Mouse (Mus musculus): ENCODE results near the gene Batf3. TPM values are rescaled to one million over a fixed set of nuclear protein-coding genes. Genes with fewer than 3 reads are reported as not detected.
A peak's percentile ranks its signal among the peaks of the same experiment; 100 is the strongest.

The Batf3 gene
- polyA plus RNA-seq, 1 experiment from 2014 or later = 1.6 TPM

DNA sequence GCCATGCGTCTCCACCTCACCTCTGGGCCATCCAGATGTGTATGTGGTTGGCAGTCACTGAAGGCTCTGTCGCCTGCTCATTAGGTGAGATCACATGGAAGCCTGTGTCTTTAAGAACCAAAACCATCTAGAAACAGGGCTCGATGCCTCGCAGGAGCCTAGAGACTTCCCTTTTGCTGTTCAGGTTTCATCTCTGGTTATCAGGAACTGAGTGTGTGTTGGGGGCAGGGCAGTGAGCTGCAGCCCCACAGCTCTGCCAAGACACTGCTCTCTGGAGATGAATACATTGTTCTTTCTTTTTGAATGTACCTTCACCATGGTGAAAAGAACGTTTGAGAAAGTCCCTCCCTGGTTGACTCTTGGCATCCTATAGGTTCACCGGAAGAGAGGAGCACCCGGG lies 17.2 kb downstream of the Batf3 start:
- no peak overlapping the region for H3K27ac ChIP-seq (ENCODE audit: low read length)
- no peak for ATAC-seq
- H3K36me3 ChIP-seq (ENCODE audit: control insufficient read depth, insufficient read depth, low read length) = no peaks in the 10 kb centered on the region
- H3K4me2 ChIP-seq (ENCODE audit: low read length) = no peak overlapping the region
- 83% methylated on average over 7 of the region's 7 CpGs for WGBS
- H3K4me3 ChIP-seq (ENCODE audit: low read depth, low read length) = no peak overlapping the region
- no peak overlapping the region for H3K9ac ChIP-seq (ENCODE audit: low read depth, low read length)
- H3K9me3 ChIP-seq (replicated peaks; ENCODE audit: control insufficient read depth, low read length, poor library complexity, severe bottlenecking) = no peaks in the 10 kb centered on the region
- H3K27me3 ChIP-seq (ENCODE audit: control insufficient read depth, insufficient read depth, low read depth, low read length) = no peaks in the 10 kb centered on the region
- no peaks in the 10 kb centered on the region for H3K4me1 ChIP-seq (ENCODE audit: control insufficient read depth, insufficient read depth, low read length)

DNA sequence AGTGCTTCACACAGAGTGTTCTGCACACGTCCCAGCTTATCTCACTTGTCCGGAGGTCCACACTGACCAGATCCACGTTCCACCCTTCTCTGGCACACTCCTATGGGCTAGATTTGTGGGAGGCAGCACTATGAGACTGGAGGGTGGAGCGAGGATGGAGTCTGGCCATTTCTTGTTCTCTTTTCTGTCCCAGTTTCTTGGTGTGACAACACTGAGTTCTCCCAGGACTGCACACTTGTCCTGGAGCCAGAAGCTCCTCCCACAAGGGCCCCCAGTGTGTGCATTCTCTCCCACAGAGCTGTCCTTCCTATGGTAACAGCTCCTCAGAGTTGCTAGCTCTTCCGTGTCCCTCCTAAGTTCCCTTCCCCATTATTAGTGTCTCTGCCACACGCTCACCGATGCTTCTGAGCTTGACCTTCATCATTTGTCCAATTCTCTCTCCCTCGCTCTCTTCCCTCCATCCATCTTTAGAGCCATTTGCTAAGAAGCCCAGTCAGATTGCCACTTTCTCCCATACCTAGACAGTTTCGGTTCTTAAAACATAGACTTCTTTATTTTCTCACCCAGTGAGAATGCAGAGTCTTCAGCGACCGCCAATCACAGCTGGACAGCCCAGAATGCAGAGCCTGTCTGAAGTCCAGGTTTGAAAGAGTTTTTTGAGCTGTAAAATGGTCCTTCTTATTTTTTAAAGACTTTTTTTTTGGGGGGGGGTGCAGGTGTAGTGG lies 18.0 kb downstream of the Batf3 start:
- Histone ChIP-seq H3K9me3 (replicated peaks; ENCODE audit: control insufficient read depth, low read length, poor library complexity, severe bottlenecking) (no peaks in the 10 kb centered on the region), H3K36me3 (ENCODE audit: control insufficient read depth, insufficient read depth, low read length) (no peaks in the 10 kb centered on the region), H3K4me2 (ENCODE audit: low read length) (no peak overlapping the region), H3K4me1 (ENCODE audit: control insufficient read depth, insufficient read depth, low read length) (no peaks in the 10 kb centered on the region), H3K4me3 (ENCODE audit: low read depth, low read length) (no peak overlapping the region), H3K9ac (ENCODE audit: low read depth, low read length) (no peak overlapping the region), H3K27ac (ENCODE audit: low read length) (no peak overlapping the region), H3K27me3 (ENCODE audit: control insufficient read depth, insufficient read depth, low read depth, low read length) (no peaks in the 10 kb centered on the region)
- WGBS = 75% methylated on average over 11 of the region's 11 CpGs
- ATAC-seq = peak; percentile 17; the same call in 1 of the 2 replicates

DNA sequence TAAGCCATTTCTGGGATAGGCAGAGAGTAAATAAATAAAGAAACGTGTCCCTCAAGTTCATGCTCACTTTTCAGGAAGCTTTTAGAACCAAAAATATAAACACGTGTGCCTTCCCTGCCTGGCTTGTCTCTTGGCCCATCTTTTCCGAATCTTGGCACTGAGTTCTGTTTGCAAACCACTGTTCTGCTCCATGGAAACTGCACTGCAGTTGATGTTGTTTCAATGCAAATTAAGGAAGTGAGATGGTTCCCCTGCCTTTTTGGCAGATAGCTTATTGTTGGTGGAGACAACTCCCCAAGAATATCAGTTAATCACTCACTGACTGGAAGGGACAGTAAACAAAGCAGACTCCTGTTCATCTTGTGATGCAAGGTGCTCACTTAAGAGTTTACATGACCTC lies 25.1 kb downstream of the Batf3 start:
- WGBS = 70% methylated on average over 3 of the region's 3 CpGs
- Histone ChIP-seq H3K27ac (ENCODE audit: low read length) (no peak overlapping the region), H3K4me1 (ENCODE audit: control insufficient read depth, insufficient read depth, low read length) (no peaks in the 10 kb centered on the region), H3K36me3 (ENCODE audit: control insufficient read depth, insufficient read depth, low read length) (no peaks in the 10 kb centered on the region), H3K27me3 (ENCODE audit: control insufficient read depth, insufficient read depth, low read depth, low read length) (no peaks in the 10 kb centered on the region; the same call in 1 of the 2 replicates), H3K9ac (ENCODE audit: low read depth, low read length) (no peak overlapping the region), H3K4me2 (ENCODE audit: low read length) (no peak overlapping the region), H3K4me3 (ENCODE audit: low read depth, low read length) (no peak overlapping the region), H3K9me3 (replicated peaks; ENCODE audit: control insufficient read depth, low read length, poor library complexity, severe bottlenecking) (no peaks in the 10 kb centered on the region)
- ATAC-seq = no peak

DNA sequence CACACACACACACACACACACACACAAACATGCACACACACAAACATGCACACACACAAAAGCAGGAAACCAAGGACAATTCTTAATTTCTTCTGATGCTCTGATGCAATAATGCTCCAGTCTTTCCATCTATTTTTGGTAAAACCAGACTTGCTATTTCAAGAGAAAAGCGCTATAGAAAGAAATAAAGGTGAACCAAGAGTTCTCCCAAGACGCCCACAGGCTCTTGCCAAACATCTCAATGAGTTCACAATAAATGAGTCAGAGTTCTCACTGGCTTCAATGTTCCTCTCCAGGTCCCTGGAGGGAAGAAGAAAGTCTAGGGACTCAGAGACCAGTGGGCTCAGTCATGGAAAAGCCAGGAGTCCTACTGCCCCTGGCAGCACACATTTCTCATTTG lies 26.0 kb downstream of the Batf3 start:
- Histone ChIP-seq H3K4me3 (ENCODE audit: low read depth, low read length) (no peak overlapping the region), H3K27ac (ENCODE audit: low read length) (no peak overlapping the region), H3K36me3 (ENCODE audit: control insufficient read depth, insufficient read depth, low read length) (no peaks in the 10 kb centered on the region), H3K9me3 (replicated peaks; ENCODE audit: control insufficient read depth, low read length, poor library complexity, severe bottlenecking) (no peaks in the 10 kb centered on the region), H3K4me1 (ENCODE audit: control insufficient read depth, insufficient read depth, low read length) (no peaks in the 10 kb centered on the region), H3K4me2 (ENCODE audit: low read length) (no peak overlapping the region), H3K9ac (ENCODE audit: low read depth, low read length) (no peak overlapping the region), H3K27me3 (ENCODE audit: control insufficient read depth, insufficient read depth, low read depth, low read length) (no peaks in the 10 kb centered on the region; the same call in 1 of the 2 replicates)
- WGBS = 85% methylated on average over 2 of the region's 2 CpGs
- ATAC-seq = no peak

DNA sequence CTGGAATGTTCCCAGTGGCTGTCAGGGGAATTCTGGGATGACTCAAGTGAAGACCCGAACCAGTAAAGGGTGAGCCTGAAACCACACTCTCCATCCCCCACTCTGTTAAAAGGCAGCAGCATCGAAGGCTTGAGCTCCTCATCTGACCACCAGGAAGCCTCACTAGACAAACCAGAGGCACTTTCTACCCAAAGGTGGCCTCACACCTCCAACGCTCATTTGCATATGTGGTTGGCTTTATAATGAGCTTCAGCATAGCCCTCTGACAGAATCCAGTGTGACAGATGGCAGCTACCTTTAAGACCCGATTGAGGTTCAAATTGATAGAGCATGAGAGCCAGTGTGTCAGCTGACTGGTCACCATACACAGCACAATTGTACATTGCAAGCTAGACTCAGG lies 26.6 kb downstream of the Batf3 start:
- Histone ChIP-seq H3K9me3 (replicated peaks; ENCODE audit: control insufficient read depth, low read length, poor library complexity, severe bottlenecking) (no peaks in the 10 kb centered on the region), H3K4me3 (ENCODE audit: low read depth, low read length) (no peak overlapping the region), H3K27me3 (ENCODE audit: control insufficient read depth, insufficient read depth, low read depth, low read length) (no peaks in the 10 kb centered on the region; the same call in 1 of the 2 replicates), H3K9ac (ENCODE audit: low read depth, low read length) (no peak overlapping the region), H3K4me2 (ENCODE audit: low read length) (no peak overlapping the region), H3K27ac (ENCODE audit: low read length) (no peak overlapping the region), H3K4me1 (ENCODE audit: control insufficient read depth, insufficient read depth, low read length) (no peaks in the 10 kb centered on the region), H3K36me3 (ENCODE audit: control insufficient read depth, insufficient read depth, low read length) (no peaks in the 10 kb centered on the region)
- WGBS = 67% methylated on average over 4 of the region's 4 CpGs
- no peak for ATAC-seq

DNA sequence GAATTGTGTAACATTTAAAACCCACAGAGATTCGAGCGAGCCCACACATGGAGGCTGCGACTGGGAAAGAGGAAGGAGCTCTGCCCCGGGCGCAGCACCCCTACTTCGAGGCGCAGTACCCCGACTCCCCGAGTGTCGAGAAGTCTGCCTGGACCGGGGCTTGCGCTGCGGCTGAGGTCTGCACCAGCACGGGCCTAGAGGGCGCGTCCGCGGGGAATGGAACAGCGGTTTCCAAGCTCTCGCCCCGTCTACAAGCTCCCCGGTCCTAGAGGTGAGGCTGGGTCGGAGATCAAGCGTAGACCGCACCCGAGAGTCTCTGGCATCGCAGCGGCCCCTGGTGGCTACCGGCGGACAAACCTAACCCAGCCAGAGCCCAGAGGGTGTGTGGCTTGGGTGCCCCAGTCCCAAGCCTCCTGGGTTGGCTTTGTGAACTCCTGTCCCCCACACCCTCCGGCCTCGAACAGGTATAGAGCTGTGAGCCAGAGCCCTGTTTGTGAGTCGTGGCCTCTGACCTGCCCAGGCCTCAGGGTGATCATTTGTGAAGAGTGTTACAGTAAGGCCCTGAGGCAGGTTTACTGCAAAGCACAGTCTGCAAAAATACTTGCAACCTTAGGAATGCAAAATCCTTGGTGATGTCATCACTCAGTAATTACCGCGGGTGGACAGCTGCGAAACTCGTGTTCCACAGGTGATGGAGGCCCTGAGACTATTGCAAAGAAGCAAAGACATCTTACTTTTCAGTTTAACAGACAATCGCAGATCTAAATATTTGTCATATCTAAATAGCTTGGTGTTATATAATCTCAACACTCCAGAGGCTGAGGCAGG lies 28.4 kb downstream of the Batf3 start:
- ATAC-seq = no peak; the same call in 1 of the 2 replicates
- Histone ChIP-seq H3K36me3 (ENCODE audit: control insufficient read depth, insufficient read depth, low read length) (no peaks in the 10 kb centered on the region), H3K4me3 (ENCODE audit: low read depth, low read length) (no peak overlapping the region), H3K4me1 (ENCODE audit: control insufficient read depth, insufficient read depth, low read length) (no peaks in the 10 kb centered on the region), H3K4me2 (ENCODE audit: low read length) (peak overlapping the region; percentile 54), H3K27ac (ENCODE audit: low read length) (no peak overlapping the region), H3K27me3 (ENCODE audit: control insufficient read depth, insufficient read depth, low read depth, low read length) (no peaks in the 10 kb centered on the region; the same call in 1 of the 2 replicates), H3K9me3 (replicated peaks; ENCODE audit: control insufficient read depth, low read length, poor library complexity, severe bottlenecking) (no peaks in the 10 kb centered on the region; the same call in 1 of the 2 replicates), H3K9ac (ENCODE audit: low read depth, low read length) (no peak overlapping the region)
- WGBS = 17% methylated on average over 38 of the region's 38 CpGs

DNA sequence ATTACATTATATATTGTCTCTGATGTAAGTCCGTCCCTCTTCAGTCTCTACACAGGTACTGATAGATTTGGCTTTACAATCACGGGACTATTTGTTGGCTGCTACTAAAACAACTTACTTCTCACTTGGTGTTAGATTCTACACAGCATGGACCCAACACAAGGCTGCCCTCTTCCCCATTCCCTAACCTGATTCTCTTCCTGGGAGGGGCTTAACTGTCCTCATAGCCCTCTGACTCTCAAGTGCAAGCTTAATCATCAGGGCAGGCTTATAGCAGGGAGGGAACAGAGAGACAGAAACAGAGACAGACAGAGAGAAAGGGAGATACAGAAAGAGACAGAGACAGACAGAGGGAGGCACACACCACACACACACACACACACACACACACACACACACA lies 34.0 kb downstream of the Batf3 start:
- Histone ChIP-seq H3K27me3 (ENCODE audit: control insufficient read depth, insufficient read depth, low read depth, low read length) (no peaks in the 10 kb centered on the region; the same call in 1 of the 2 replicates), H3K4me2 (ENCODE audit: low read length) (no peak overlapping the region), H3K36me3 (ENCODE audit: control insufficient read depth, insufficient read depth, low read length) (no peaks in the 10 kb centered on the region), H3K27ac (ENCODE audit: low read length) (no peak overlapping the region), H3K4me3 (ENCODE audit: low read depth, low read length) (no peak overlapping the region), H3K9ac (ENCODE audit: low read depth, low read length) (no peak overlapping the region), H3K9me3 (replicated peaks; ENCODE audit: control insufficient read depth, low read length, poor library complexity, severe bottlenecking) (no peaks in the 10 kb centered on the region; the same call in 1 of the 2 replicates), H3K4me1 (ENCODE audit: control insufficient read depth, insufficient read depth, low read length) (no peaks in the 10 kb centered on the region)
- ATAC-seq = no peak
- 86% methylated on average over 2 of the region's 2 CpGs for WGBS

DNA sequence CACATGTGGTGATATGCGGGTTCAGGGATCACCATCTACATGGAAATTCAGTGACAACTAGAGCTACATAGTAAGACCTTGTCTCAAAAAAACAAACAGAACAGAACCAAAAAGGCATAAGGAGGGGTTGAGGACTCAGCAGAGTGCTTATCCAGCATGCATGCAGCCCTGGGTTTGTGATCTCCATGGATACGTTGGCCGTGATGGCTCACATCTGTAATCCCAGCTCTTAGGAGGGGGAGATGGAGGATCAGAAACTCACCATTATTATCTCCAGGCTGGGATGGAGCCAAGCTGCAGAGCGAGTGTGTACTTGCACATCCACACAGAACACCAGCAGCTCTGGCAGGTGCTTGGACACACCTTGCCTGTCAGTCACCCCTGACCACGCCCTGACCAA lies 34.6 kb downstream of the Batf3 start:
- H3K4me3 ChIP-seq (ENCODE audit: low read depth, low read length) = no peak overlapping the region
- H3K27me3 ChIP-seq (ENCODE audit: control insufficient read depth, insufficient read depth, low read depth, low read length) = no peaks in the 10 kb centered on the region
- H3K9me3 ChIP-seq (replicated peaks; ENCODE audit: control insufficient read depth, low read length, poor library complexity, severe bottlenecking) = no peaks in the 10 kb centered on the region; the same call in 1 of the 2 replicates
- no peak overlapping the region for H3K4me2 ChIP-seq (ENCODE audit: low read length)
- no peak for ATAC-seq
- H3K36me3 ChIP-seq (ENCODE audit: control insufficient read depth, insufficient read depth, low read length) = no peaks in the 10 kb centered on the region
- H3K27ac ChIP-seq (ENCODE audit: low read length) = no peak overlapping the region
- no peak overlapping the region for H3K9ac ChIP-seq (ENCODE audit: low read depth, low read length)
- 59% methylated on average over 5 of the region's 5 CpGs for WGBS
- H3K4me1 ChIP-seq (ENCODE audit: control insufficient read depth, insufficient read depth, low read length) = no peaks in the 10 kb centered on the region

DNA sequence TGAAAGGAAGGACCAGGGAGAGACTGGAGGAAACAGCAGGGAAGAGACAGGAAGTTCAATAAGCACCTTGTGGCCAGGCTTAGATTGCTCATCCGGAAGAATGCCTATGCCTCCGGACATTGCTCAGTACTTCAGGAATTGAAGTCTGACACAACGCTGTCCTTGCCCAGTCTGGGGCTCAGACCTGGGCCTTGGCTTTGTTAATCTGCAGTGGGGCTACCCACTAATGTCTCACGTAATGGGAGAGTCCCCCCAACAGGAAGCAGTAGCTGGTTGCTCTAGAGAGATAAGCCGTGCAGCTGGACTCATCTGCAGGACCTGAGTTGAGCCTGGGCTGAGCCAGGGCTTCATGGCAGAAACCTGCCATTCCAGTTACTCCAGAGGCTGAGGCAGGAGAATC lies 35.3 kb downstream of the Batf3 start:
- 71% methylated on average over 5 of the region's 5 CpGs for WGBS
- H3K9ac ChIP-seq (ENCODE audit: low read depth, low read length) = no peak overlapping the region
- H3K27ac ChIP-seq (ENCODE audit: low read length) = no peak overlapping the region
- no peaks in the 10 kb centered on the region for H3K4me1 ChIP-seq (ENCODE audit: control insufficient read depth, insufficient read depth, low read length)
- no peak overlapping the region for H3K4me3 ChIP-seq (ENCODE audit: low read depth, low read length)
- H3K4me2 ChIP-seq (ENCODE audit: low read length) = no peak overlapping the region
- no peaks in the 10 kb centered on the region for H3K27me3 ChIP-seq (ENCODE audit: control insufficient read depth, insufficient read depth, low read depth, low read length)
- ATAC-seq = no peak
- H3K36me3 ChIP-seq (ENCODE audit: control insufficient read depth, insufficient read depth, low read length) = no peaks in the 10 kb centered on the region
- H3K9me3 ChIP-seq (replicated peaks; ENCODE audit: control insufficient read depth, low read length, poor library complexity, severe bottlenecking) = no peaks in the 10 kb centered on the region; the same call in 1 of the 2 replicates

All from midbrain, embryonic 16.5 days (tissue).